Comparison of ENCODE assay signal across 8 mouse cellular contexts in the genomic region with DNA sequence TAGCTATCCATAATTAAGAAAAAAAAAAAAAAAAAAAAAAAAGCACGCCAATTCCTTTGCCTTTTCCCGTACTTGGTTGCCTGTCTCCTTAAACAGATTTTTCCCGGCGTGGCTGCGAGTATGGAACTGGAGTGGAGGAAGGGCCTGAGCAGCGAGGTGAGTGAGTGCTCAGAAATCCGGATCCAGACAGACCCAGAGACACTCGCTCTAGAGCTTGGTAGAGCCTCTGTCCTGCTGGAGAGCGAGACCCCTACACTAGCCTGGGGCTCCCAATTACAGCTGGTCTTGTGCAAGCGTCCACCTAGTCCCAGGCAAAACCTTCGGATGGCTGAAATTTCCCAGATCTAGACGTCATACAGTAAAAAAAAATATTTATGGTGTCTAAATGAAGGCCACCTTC. TPM values are rescaled to one million over a fixed set of nuclear protein-coding genes. Genes with fewer than 3 reads are reported as not detected.
DNase-seq lines count a peak whose midpoint lies in the region; ATAC-seq and TF ChIP-seq lines count a peak whose summit lies in the region.

No protein-coding gene starts in this region.

- no peak for TF ChIP-seq EP300 in heart, adult 2 months (IDR thresholded peaks at IDR 0.05; ENCODE audit: insufficient read depth, low read depth, low read length)
- TF ChIP-seq EP300 in liver, postnatal 0 days (IDR thresholded peaks at IDR 0.05; ENCODE audit: low read depth) = no peak
- TF ChIP-seq EP300 in stomach, postnatal 0 days (optimal IDR thresholded peaks at IDR 0.05) = no peak

- H3K9me3 ChIP-seq in E14TG2a.4 (ENCODE audit: low read length) = no peaks in the 10 kb centered on the region
- H3K9me3 ChIP-seq in hindbrain, embryonic 13.5 days = no peaks in the 10 kb centered on the region
- no peaks in the 10 kb centered on the region for H3K9me3 ChIP-seq in liver, postnatal 0 days (ENCODE audit: low read length)
- H3K9me3 ChIP-seq in stomach, postnatal 0 days (ENCODE audit: control insufficient read depth, low read length) = no peaks in the 10 kb centered on the region

- H3K4me2 ChIP-seq in hindbrain, embryonic 13.5 days = peak overlapping the region; percentile 87
- H3K4me2 ChIP-seq in liver, postnatal 0 days (ENCODE audit: low read depth, low read length) = peak overlapping the region; percentile 91
- peak overlapping the region; percentile 91 for H3K4me2 ChIP-seq in stomach, postnatal 0 days (replicated peaks; ENCODE audit: low read depth)

- TF ChIP-seq POLR2A in heart, adult 2 months (IDR thresholded peaks at IDR 0.05; ENCODE audit: insufficient read depth, low read depth, low read length) = no peak

- H3K4me1 ChIP-seq in heart, adult 2 months (ENCODE audit: control insufficient read depth, insufficient read depth, low read length) = peaks cover 2% of the 10 kb centered on the region; the same call in 1 of the 2 replicates
- peaks cover 72% of the 10 kb centered on the region for H3K4me1 ChIP-seq in E14TG2a.4 (replicated peaks; ENCODE audit: low read depth, low read length)
- H3K4me1 ChIP-seq in hindbrain, embryonic 13.5 days (replicated peaks) = peaks cover 4% of the 10 kb centered on the region
- H3K4me1 ChIP-seq in liver, postnatal 0 days (ENCODE audit: insufficient read depth) = peaks cover 32% of the 10 kb centered on the region
- 0 out of 2 replicates have a peak, but pooled peaks cover 2% of the 10 kb centered on the region for H3K4me1 ChIP-seq in stomach, postnatal 0 days (replicated peaks; ENCODE audit: control insufficient read depth, insufficient read depth)

- H3K79me2 ChIP-seq in heart, adult 2 months (replicated peaks; ENCODE audit: control insufficient read depth, insufficient read depth, low read length) = no peaks in the 10 kb centered on the region

- WGBS in heart, adult 2 months = 4% methylated on average over 12 of the region's 12 CpGs
- WGBS in hindbrain, embryonic 13.5 days = under 1% methylated on average over 12 of the region's 12 CpGs
- 2% methylated on average over 12 of the region's 12 CpGs for WGBS in liver, postnatal 0 days (ENCODE audit: insufficient replicate concordance)
- WGBS in stomach, postnatal 0 days = under 1% methylated on average over 12 of the region's 12 CpGs

- no peak overlapping the region for H3K27ac ChIP-seq in heart, adult 2 months
- H3K27ac ChIP-seq in hindbrain, embryonic 13.5 days = peak overlapping the region; percentile 74
- peak overlapping the region; percentile 84 for H3K27ac ChIP-seq in liver, postnatal 0 days (ENCODE audit: low read depth)
- peak overlapping the region; percentile 78; the same call in 1 of the 2 replicates for H3K27ac ChIP-seq in stomach, postnatal 0 days (replicated peaks)

- no peaks in the 10 kb centered on the region for H3K27me3 ChIP-seq in heart, adult 2 months (ENCODE audit: control insufficient read depth, insufficient read depth, low read length)
- no peaks in the 10 kb centered on the region for H3K27me3 ChIP-seq in E14TG2a.4 (ENCODE audit: insufficient read depth, low read length)
- H3K27me3 ChIP-seq in hindbrain, embryonic 13.5 days = peaks cover 9% of the 10 kb centered on the region; the same call in 1 of the 2 replicates
- no peaks in the 10 kb centered on the region for H3K27me3 ChIP-seq in liver, postnatal 0 days (ENCODE audit: insufficient read depth, low read length)
- H3K27me3 ChIP-seq in stomach, postnatal 0 days (ENCODE audit: control insufficient read depth, insufficient read depth, low read length) = no peaks in the 10 kb centered on the region

- TF ChIP-seq CTCF in heart, adult 2 months (IDR thresholded peaks at IDR 0.05) = no peak
- TF ChIP-seq CTCF in E14TG2a.4 (conservative IDR thresholded peaks at IDR 0.05; ENCODE audit: low read length) = no peak
- TF ChIP-seq CTCF in liver, postnatal 0 days (IDR thresholded peaks at IDR 0.05; ENCODE audit: low read depth) = no peak
- no peak for TF ChIP-seq CTCF in stomach, postnatal 0 days (IDR thresholded peaks at IDR 0.05; ENCODE audit: low read depth)

- intact Hi-C loops in heart, adult 2 months (cut with DNase I) = no loop called here
- intact Hi-C loops in heart, postnatal 36 days (cut with DNase I) = no loop called here

- H3K9ac ChIP-seq in heart, adult 2 months (ENCODE audit: low read depth, low read length) = peak overlapping the region; percentile 40
- H3K9ac ChIP-seq in hindbrain, embryonic 13.5 days = peak overlapping the region; percentile 82
- H3K9ac ChIP-seq in liver, postnatal 0 days (replicated peaks) = peak overlapping the region; percentile 81
- H3K9ac ChIP-seq in stomach, postnatal 0 days (ENCODE audit: low read length) = peak overlapping the region; percentile 67

- ATAC-seq in hindbrain, embryonic 13.5 days (ENCODE audit: low FRiP score) = peak; percentile 74
- peak; percentile 40 for ATAC-seq in liver, postnatal 0 days
- peak; percentile 61 for ATAC-seq in stomach, postnatal 0 days (ENCODE audit: low FRiP score, low TSS enrichment)
- no peak for ATAC-seq in monocyte, adult 5-6 weeks (replicated peaks; ENCODE audit: insufficient number of reproducible peaks, low FRiP score, low TSS enrichment, poor library complexity, severe bottlenecking)

- H3K4me3 ChIP-seq in heart, adult 2 months = peak overlapping the region; percentile 56
- peak overlapping the region; percentile 91 for H3K4me3 ChIP-seq in E14TG2a.4 (replicated peaks; ENCODE audit: low read length)
- peak overlapping the region; percentile 77 for H3K4me3 ChIP-seq in hindbrain, embryonic 13.5 days
- H3K4me3 ChIP-seq in liver, postnatal 0 days (ENCODE audit: low read depth, low read length) = peak overlapping the region; percentile 86
- H3K4me3 ChIP-seq in stomach, postnatal 0 days (ENCODE audit: low read depth, low read length) = peak overlapping the region; percentile 65

- no peaks in the 10 kb centered on the region for H3K36me3 ChIP-seq in heart, adult 2 months (ENCODE audit: control insufficient read depth, insufficient read depth, low read length)
- peaks cover 13% of the 10 kb centered on the region for H3K36me3 ChIP-seq in E14TG2a.4 (ENCODE audit: insufficient read depth, low read length)
- H3K36me3 ChIP-seq in hindbrain, embryonic 13.5 days = no peaks in the 10 kb centered on the region
- 0 out of 2 replicates have a peak, but pooled peaks cover under 1% of the 10 kb centered on the region for H3K36me3 ChIP-seq in liver, postnatal 0 days (replicated peaks; ENCODE audit: insufficient read depth, low read length)
- no peaks in the 10 kb centered on the region for H3K36me3 ChIP-seq in stomach, postnatal 0 days (ENCODE audit: control insufficient read depth, insufficient read depth, low read length)

- DNase-seq in heart, adult 2 months = no peak
- no peak for DNase-seq in heart, postnatal 36 days
- peak; percentile 61 for DNase-seq in embryo, embryonic 11 days
- DNase-seq in liver, postnatal 0 days = peak; percentile 41
- peak; percentile 56 for DNase-seq in stomach, postnatal 0 days (ENCODE audit: low spot score)

RNA-seq across cellular contexts. Expression of gene Asns, which starts 0.6 kb away (rescaled TPM):
- 1 to 10 TPM; 2.9 to 3.2 TPM for total RNA-seq in heart, adult 2 months (2021)
- 5.5 and 14.0 TPM in 2 replicates for polyA plus RNA-seq in heart, adult 2 months (2012; rRNA removed)
- 1 to 10 TPM; 2.7 to 3.1 TPM for total RNA-seq in heart, postnatal 36 days (2021)
- polyA plus RNA-seq in hindbrain, embryonic 13.5 days (2015; fragmentation: Nextera tagmentation; extraction: Ambion mirVana) = 69.7 and 71.2 TPM in 2 replicates
- 95.6 and 102 TPM in 2 replicates for polyA plus RNA-seq in liver, postnatal 0 days (2015; fragmentation: Nextera tagmentation; extraction: Ambion mirVana)
- 132 and 133 TPM in 2 replicates for polyA plus RNA-seq in stomach, postnatal 0 days (2015; fragmentation: Nextera tagmentation; extraction: Ambion mirVana)
- total RNA-seq in monocyte, adult 5-6 weeks (2017) = 4.6 to 11.8 TPM (median 5.0 TPM) in 3 replicates

Comparison
In these comparisons a context has a peak if more than half of its experiments do, and no peak if none do; other contexts are left out.
1. DNase-seq: peak in embryo, embryonic 11 days (single experiment), liver, postnatal 0 days (single experiment) and stomach, postnatal 0 days (single experiment); none in heart, adult 2 months (0 of 2) and heart, postnatal 36 days (0 of 2).
2. Peak in every context shown above with its lines, with median percentiles within 50 percentile points of each other: H3K4me3 ChIP-seq, H3K9ac ChIP-seq and H3K4me2 ChIP-seq.